Mouse (Mus musculus) left cerebral cortex, adult 2 months (tissue): ENCODE measurements around the gene Ube2g1. TPM values are rescaled to one million over a fixed set of nuclear protein-coding genes. Genes with fewer than 3 reads are reported as not detected.

Experiments
- DNase-seq, 2 experiments: peaks; one replicate each; pipeline ENCODE4 v3.0.0; 2021 to 2022; ENCODE audit warnings: low spot score in 2 of 2, mixed read lengths in 1 of 2; ENCODE audit errors: extremely low spot score in 1 of 2
- H3K27ac ChIP-seq: fragments of 200-600 bp; 2 replicates; pipeline ENCODE4 v1.8.1; 2022
- H3K4me3 ChIP-seq: fragments of 200-600 bp; 2 replicates; pipeline ENCODE4 v1.8.1; 2022
- CTCF ChIP-seq: fragments of 200-600 bp; IDR thresholded peaks from 2 replicates; pipeline ENCODE4 v1.8.1; 2022; ENCODE audit warnings: antibody characterized with exemption, mild to moderate bottlenecking, moderate library complexity
- intact Hi-C: fragments of 180-260 bp; cut with DNase I; formaldehyde crosslinking; loops from one replicate; pipeline ENCODE4 v1.15.1; 2025
- microRNA-seq, 2 experiments: library from miRNA; unstranded; fragments of <30 nt; microRNA quantifications; one replicate each; pipeline ENCODE4 v1.2.0; 2021
- total RNA-seq, 2 experiments: library from RNA; stranded (reverse); gene quantifications; 2 replicates each; pipeline ENCODE4 v1.2.3; 2021

Gene Ube2g1
- total RNA-seq, 2 experiments from 2014 or later, result 51.2 to 52.2 TPM

GRCm38 (mm10) chr11:72712721-72713120 lies 105.6 kb downstream of the Ube2g1 start:
- Histone ChIP-seq H3K27ac (no peak overlapping the region), H3K4me3 (no peak overlapping the region)
- DNase-seq, result peak; percentile 44 to 65
- no peak for TF ChIP-seq CTCF
- intact Hi-C loops, result no loop called here

DNA sequence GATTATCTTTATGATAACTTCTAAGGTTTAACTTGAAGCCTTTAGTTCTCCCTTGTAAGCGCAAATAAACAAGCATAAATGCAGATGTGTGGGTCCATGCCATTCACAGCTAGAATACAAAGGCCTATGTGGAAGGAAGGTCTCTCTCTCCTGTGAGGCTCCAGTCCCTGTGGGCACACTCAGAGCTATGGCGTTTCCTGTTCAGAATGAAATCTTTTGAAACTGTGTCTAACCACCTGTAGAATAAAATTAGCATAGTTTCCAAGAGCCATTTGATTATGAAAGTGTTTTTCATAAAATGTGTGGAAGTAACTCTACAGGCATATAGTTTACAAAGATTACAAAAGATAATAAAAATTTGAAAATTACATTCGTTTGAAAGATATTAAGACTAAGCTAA lies 111.1 kb downstream of the Ube2g1 start:
- intact Hi-C loops, result no loop called here
- Histone ChIP-seq H3K27ac (no peak overlapping the region), H3K4me3 (no peak overlapping the region)
- no peak for DNase-seq
- no peak for TF ChIP-seq CTCF

GRCm38 (mm10) chr11:72723165-72723564 lies 116.1 kb downstream of the Ube2g1 start:
- TF ChIP-seq CTCF, result no peak
- no peak for DNase-seq
- Histone ChIP-seq H3K4me3 (no peak overlapping the region), H3K27ac (no peak overlapping the region)
- intact Hi-C loops, result loop anchor here (1.0 kb wide), 1 partner anchor 153 kb away; no protein-coding TSS in a partner anchor

DNA sequence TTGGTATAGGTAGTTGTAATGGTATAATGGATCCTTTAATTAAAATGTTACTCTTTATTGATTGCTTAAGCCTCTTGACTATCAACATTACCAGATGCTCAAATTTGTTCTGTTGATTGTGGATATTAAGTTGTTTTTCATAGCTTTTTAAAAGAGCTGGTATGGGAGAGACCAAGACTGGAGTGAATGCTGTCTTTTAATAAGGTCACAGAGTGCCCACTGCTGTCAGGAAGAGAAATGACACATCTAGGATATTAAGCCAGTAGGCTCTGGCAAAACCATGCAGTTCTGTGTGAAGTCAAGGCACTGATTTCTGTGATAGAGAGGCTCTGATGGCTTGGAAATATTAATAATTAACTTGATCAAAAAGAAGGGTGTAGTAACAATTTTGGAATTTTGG lies 116.8 kb downstream of the Ube2g1 start:
- no peak overlapping the region for H3K27ac ChIP-seq
- DNase-seq, result no peak
- intact Hi-C loops, result loop anchor here (1.0 kb wide), 1 partner anchor 154 kb away; no protein-coding TSS in a partner anchor
- TF ChIP-seq CTCF, result peak; percentile 58
- no peak overlapping the region for H3K4me3 ChIP-seq

GRCm38 (mm10) chr11:72726023-72726422 lies 118.9 kb downstream of the Ube2g1 start:
- TF ChIP-seq CTCF, result peak; percentile 51
- DNase-seq, result no peak
- Histone ChIP-seq H3K4me3 (no peak overlapping the region), H3K27ac (no peak overlapping the region)
- intact Hi-C loops, result no loop called here

- no peak for DNase-seq
- intact Hi-C loops, result no loop called here
- TF ChIP-seq CTCF, result no peak
Observed at GRCm38 (mm10) chr11:72733736-72734135, 126.7 kb downstream of the Ube2g1 start.

GRCm38 (mm10) chr11:72734840-72735518 lies 127.9 kb downstream of the Ube2g1 start:
- DNase-seq, result no peak
- intact Hi-C loops, result loop anchor here (5.0 kb wide), 1 partner anchor 163 kb away; no protein-coding TSS in a partner anchor
- H3K27ac ChIP-seq, result no peak overlapping the region
- no peak overlapping the region for H3K4me3 ChIP-seq
- no peak for TF ChIP-seq CTCF

More at GRCm38 (mm10) chr11:72733736-72734135, 126.7 kb downstream of the Ube2g1 start:
- H3K4me3 ChIP-seq, result no peak overlapping the region
- H3K27ac ChIP-seq, result no peak overlapping the region

DNA sequence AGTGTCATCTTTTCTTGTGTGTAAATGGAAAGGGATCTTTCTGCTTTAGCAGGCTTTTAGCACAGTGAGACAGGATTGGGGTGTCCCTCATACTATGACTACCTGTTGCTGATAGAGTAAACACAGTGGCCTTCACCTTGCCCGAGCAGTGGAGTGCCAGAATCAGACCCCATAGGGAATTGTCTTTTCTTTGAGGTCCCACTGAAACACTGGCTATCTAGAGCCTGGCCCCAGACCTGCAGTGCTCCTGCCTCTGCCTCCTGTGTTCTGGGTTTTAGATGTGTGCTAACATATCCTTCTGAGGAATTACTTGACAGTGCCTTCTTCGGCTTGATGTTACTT lies 128.4 kb downstream of the Ube2g1 start:
- no peak for DNase-seq
- no peak overlapping the region for H3K4me3 ChIP-seq
- no peak for TF ChIP-seq CTCF
- intact Hi-C loops, result loop anchor here (5.0 kb wide), 1 partner anchor 163 kb away; no protein-coding TSS in a partner anchor
- no peak overlapping the region for H3K27ac ChIP-seq

Small RNA genes within 50 kb of the gene (microRNA-seq; reads per million reads assigned to microRNA genes)
- gene Gm25678, result 0 reads per million in 2 experiments

Other genes starting within 250 kb of the Ube2g1 start
- 1 to 10 TPM; 2.3 to 3.6 TPM for gene Tekt1, start 244.8 kb upstream of the Ube2g1 start, total RNA-seq
- 1 to 10 TPM in 1 of 2 experiments, under 1 TPM in 1; 0.33 to 1.2 TPM for gene Smtnl2, start 195.6 kb upstream of the Ube2g1 start, total RNA-seq
- under 1 TPM; 0.18 to 0.37 TPM for gene Ggt6, start 171.8 kb upstream of the Ube2g1 start, total RNA-seq
- gene Mybbp1a, start 165.9 kb upstream of the Ube2g1 start, total RNA-seq, result 10 to 100 TPM; 53.2 to 55.0 TPM
- 10 to 100 TPM; 68.2 to 70.6 TPM for gene Spns2, start 117.4 kb upstream of the Ube2g1 start, total RNA-seq
- gene Spns3, start 56.8 kb upstream of the Ube2g1 start, total RNA-seq, result under 1 TPM; 0.38 to 0.47 TPM
- gene Ankfy1, start 82.7 kb downstream of the Ube2g1 start, total RNA-seq, result 10 to 100 TPM; 34.4 to 35.4 TPM
- gene Cyb5d2, start 188.9 kb downstream of the Ube2g1 start, total RNA-seq, result 10 to 100 TPM; 15.2 to 18.0 TPM
- 10 to 100 TPM; 44.5 to 48.6 TPM for gene Zzef1, start 188.9 kb downstream of the Ube2g1 start, total RNA-seq